Mouse (Mus musculus) R1 (cell line): ENCODE measurements around the gene Mrtfa.

Source experiments
- DNase-seq: peaks from one replicate; pipeline ENCODE4 v3.0.0-alpha.2; 2018; ENCODE audit warnings: low read depth, low spot score

Gene Mrtfa

GRCm38 (mm10) chr15:80989712-80990111, 200.8 kb downstream of the Mrtfa start:
- no peak for DNase-seq

- no peak for DNase-seq
Observed at GRCm38 (mm10) chr15:80988331-80988730, 202.2 kb downstream of the Mrtfa start.

GRCm38 (mm10) chr15:80983264-80983663, 207.3 kb downstream of the Mrtfa start:
- DNase-seq: no peak

GRCm38 (mm10) chr15:80981176-80981575, 209.4 kb downstream of the Mrtfa start:
- no peak for DNase-seq

- DNase-seq: no peak
Observed at GRCm38 (mm10) chr15:80979611-80980010, 210.9 kb downstream of the Mrtfa start.

- DNase-seq: peak; percentile 92
Observed at GRCm38 (mm10) chr15:80977620-80978334, 212.8 kb downstream of the Mrtfa start, which contains the start of gene Sgsm3. TSS of gene Sgsm3 (plus strand) at chr15:80977765.

- DNase-seq: no peak
Observed at GRCm38 (mm10) chr15:80975666-80976065, 214.9 kb downstream of the Mrtfa start.

- DNase-seq: no peak
Observed at GRCm38 (mm10) chr15:80974311-80974710, 216.2 kb downstream of the Mrtfa start.

- no peak for DNase-seq
Observed at GRCm38 (mm10) chr15:80969371-80969770, 221.2 kb downstream of the Mrtfa start.
